Mouse (Mus musculus) olfactory bulb, adult 2 months (tissue): ENCODE results near the gene Car10. TPM values are rescaled to one million over a fixed set of nuclear protein-coding genes. Genes with fewer than 3 reads are reported as not detected.

ENCODE experiments used
- H3K27ac ChIP-seq: fragments of 200-500 bp; 2 replicates; pipeline ENCODE4 v1.5.1; 2012; ENCODE audit warnings: low read depth, low read length; ENCODE audit not compliant: insufficient read depth
- H3K4me1 ChIP-seq: fragments of 200-500 bp; 2 replicates; pipeline ENCODE4 v1.6.1; 2012; ENCODE audit warnings: low read length; ENCODE audit not compliant: control insufficient read depth, insufficient read depth
- H3K4me3 ChIP-seq: fragments of 200-500 bp; 2 replicates; pipeline ENCODE4 v1.5.1; 2012; ENCODE audit warnings: mild to moderate bottlenecking, low read depth, low read length, moderate library complexity; ENCODE audit not compliant: insufficient read depth
- CTCF ChIP-seq: fragments of 200-500 bp; IDR thresholded peaks from 2 replicates; pipeline ENCODE4 v1.5.1; 2012; ENCODE audit warnings: low read depth, mild to moderate bottlenecking, low read length, moderate library complexity; ENCODE audit not compliant: insufficient read depth
- POLR2A ChIP-seq: fragments of 200-500 bp; IDR thresholded peaks from 2 replicates; pipeline ENCODE4 v1.6.1; 2012; ENCODE audit warnings: mild to moderate bottlenecking, low read depth, low read length, moderate library complexity; ENCODE audit not compliant: insufficient read depth
- WGBS: fragments of 180-500 bp; shearing (Covaris S2); methylation state at CpG from one replicate; pipeline ENCODE4 v1.1.7; 2018; 5-methylcytosine and 5-hydroxymethylcytosine counted together
- polyA plus RNA-seq: library from polyadenylated mRNA; stranded (reverse); fragments of >200 nt; gene quantifications from 2 replicates; pipeline ENCODE4 v1.2.4, GENCODE M21; 2012; ENCODE audit warnings: low replicate concordance; ENCODE audit not compliant: missing spikeins, insufficient read depth, insufficient read length

The Car10 gene
- polyA plus RNA-seq, 1 experiment = not detected

- no peak overlapping the region for H3K4me3 ChIP-seq
These were observed 545.2 kb downstream of the Car10 start for GRCm38 (mm10) chr11:93643006-93643405.

GRCm38 (mm10) chr11:93643436-93643835 lies 545.6 kb downstream of the Car10 start:
- H3K27ac ChIP-seq = no peak overlapping the region
- no peak for TF ChIP-seq POLR2A
- TF ChIP-seq CTCF = no peak
- WGBS = 94% methylated on average over 9 of the region's 9 CpGs
- no peaks in the 10 kb centered on the region for H3K4me1 ChIP-seq
- H3K4me3 ChIP-seq = no peak overlapping the region

More at GRCm38 (mm10) chr11:93643006-93643405, 545.2 kb downstream of the Car10 start:
- Histone ChIP-seq H3K27ac (no peak overlapping the region), H3K4me1 (no peaks in the 10 kb centered on the region)
- TF ChIP-seq POLR2A (no peak), CTCF (no peak)
- WGBS = 93% methylated on average over 4 of the region's 4 CpGs

GRCm38 (mm10) chr11:93646216-93646615 lies 548.4 kb downstream of the Car10 start:
- WGBS = 86% methylated on average over 3 of the region's 3 CpGs
- TF ChIP-seq CTCF (no peak), POLR2A (no peak)
- Histone ChIP-seq H3K4me3 (no peak overlapping the region), H3K4me1 (no peaks in the 10 kb centered on the region), H3K27ac (no peak overlapping the region)
